Mouse (Mus musculus): ENCODE measurements around the gene Atp6v0d1.

The Atp6v0d1 gene

DNA sequence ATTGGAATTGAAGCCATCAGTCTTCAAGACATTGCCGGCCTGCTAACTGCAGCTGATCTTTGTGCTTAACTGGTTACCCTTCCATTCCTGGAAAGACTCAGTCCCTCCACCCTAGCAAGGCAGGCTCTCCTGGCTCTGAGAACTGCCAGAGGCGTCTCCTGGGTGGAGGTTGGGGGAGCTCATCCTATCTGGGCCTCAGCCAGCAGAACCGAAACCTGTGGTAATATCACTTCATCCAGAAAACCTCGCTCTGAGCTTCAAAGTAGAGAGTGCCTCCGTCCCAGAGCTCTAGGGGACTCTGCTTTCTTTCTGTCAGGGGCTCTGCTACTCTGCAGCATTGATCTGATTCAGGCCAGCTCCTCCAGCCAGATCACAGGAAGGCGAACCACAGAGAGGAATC lies 58.9 kb downstream of the Atp6v0d1 start:
- DNase-seq (ENCODE audit: low spot score in 2 of 2): no peak

DNA sequence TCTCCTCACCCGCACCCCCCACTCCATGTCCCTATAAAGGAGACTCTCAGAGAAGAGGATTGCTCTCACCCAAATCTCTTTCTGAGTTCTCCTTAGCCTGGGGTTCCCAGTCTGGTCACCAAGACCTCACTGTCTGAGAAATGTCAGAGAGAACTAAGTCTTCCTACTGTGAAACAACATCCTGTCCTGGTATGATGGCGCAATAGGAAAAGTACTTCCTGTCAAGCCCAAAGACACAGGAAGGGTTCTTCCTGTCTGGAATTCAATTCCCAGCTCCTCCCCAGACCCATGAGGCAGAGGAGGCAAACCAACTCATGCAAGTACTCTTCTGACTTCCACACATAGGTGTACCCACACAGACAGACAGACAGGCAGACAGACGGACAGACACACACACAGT lies 61.2 kb downstream of the Atp6v0d1 start:
- DNase-seq (ENCODE audit: low spot score in 2 of 2): no peak

DNA sequence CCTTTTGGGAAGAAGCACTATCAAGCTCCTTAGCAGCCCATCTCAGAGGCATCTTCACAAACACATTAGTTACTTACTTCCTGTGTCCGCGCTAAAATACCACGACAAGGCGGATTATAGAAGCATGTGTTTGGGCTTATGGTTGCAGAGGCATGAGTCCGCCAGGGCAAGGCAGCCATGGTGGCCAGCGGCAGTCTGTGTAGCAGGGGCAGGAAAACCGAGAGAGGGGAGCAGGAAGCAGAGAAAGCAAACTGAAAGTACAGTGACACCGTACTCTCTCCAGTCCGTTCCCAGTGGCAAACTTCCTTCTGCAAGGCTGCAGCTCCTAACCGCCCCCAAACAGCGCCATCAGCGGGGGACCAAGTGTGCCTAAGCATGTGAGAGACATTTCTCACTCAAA lies 66.1 kb downstream of the Atp6v0d1 start:
- DNase-seq (ENCODE audit: low spot score in 2 of 2): no peak

DNA sequence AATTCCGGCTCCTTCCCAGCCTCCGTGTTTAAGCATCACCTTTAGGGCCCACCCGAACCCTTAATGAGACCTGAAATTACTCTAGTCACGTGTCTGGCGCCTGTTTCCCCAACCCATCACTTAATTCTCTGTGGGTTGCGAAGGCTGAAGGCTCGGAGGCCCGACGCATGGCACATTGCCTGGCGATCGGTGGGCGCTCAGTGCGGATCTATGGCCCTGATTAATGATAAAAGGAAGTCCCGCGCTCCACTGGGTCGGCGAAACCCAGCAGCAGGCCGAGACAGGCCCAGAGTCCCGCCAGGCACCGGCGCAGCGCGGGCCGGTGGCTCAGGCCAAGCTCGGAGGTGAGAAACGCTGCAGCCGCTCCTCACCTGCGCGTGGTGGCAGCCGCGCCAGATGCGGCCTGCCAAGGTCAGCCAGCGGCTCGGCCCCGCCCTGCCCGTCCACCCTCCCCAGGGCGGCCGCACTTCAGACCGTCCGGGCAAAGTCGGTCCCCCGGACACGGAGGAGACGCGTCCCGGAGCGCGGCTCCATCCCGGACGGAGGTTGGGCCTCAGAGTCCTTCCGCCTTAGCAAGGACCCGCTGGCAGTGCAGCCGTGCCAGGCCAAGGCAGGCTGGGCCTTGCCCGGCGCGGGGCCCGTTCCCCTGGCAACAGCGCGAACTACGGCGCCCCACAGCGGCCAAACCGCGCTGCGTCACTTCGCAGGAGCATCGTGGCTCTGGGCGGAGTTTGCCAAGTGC lies 69.2 kb downstream of the Atp6v0d1 start, which contains the start of gene Zdhhc1:
Gene Zdhhc1, minus strand, starts transcription at position 464 of the 742 bp plus-strand sequence.
- DNase-seq (ENCODE audit: low spot score in 2 of 2): peak; percentile 74 to 79

DNA sequence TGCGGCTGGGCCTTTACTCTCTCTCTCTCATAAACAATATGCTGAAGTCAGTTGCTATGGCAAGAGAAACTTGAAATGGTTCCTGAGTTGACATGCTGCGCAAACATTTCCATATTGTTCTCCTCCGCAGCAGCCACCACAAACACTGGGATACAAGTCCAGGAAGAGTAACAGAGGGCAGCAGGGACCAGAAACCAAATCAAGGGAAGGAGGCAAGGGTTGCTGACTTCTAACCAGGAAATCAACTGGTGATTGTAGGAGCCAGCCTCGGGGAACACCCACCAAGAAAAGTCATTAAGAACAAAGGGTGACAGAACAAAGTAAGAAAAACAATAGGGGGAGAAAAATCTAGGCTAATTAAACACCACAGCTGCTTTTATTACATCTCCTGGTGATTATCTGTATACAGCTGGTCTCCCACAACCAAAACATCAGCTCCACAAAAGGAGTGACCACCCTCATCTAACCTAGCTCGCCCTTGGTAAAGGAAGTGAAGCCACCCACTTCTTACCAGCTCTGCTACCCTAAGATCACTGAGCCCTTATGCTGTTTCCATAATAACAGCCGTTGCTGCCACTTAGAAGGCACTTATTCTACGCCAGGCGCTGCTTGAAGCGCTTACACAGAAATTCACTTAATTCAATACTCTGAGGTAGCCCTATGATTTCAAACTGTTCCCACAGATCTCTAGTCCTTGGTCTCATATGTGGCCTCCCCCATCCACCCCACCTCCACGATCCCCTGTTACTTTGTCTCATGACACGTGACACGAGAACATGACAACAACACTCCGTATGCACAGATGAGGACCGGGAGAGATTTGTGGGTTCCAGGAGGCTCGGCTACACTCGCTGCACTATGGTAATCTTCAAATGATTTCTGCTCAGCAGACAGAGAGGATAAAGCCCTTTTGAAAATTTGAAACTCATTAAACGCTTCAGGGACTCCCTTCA lies 70.2 kb downstream of the Atp6v0d1 start:
- DNase-seq (ENCODE audit: low spot score in 2 of 2): no peak

DNA sequence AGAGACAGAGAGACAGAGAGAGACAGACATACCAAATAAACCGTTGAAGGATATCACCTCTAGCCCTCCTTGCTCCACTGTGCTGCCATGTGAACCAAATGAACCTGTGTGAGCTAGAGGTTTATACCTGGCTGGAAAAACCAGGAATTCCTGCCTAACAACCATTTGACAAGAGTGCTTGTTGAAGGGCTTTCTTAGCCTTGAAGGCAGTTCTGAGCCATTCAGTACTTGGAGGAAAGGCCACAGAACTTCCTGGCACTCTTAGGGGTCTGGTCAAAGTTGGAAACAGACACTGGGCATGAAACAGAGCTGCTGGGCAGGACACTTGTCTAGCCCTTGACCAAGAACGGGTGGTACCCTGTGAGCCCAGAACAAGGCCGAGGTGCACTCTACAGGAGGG lies 71.3 kb downstream of the Atp6v0d1 start:
- no peak for DNase-seq (ENCODE audit: low spot score in 2 of 2)

DNA sequence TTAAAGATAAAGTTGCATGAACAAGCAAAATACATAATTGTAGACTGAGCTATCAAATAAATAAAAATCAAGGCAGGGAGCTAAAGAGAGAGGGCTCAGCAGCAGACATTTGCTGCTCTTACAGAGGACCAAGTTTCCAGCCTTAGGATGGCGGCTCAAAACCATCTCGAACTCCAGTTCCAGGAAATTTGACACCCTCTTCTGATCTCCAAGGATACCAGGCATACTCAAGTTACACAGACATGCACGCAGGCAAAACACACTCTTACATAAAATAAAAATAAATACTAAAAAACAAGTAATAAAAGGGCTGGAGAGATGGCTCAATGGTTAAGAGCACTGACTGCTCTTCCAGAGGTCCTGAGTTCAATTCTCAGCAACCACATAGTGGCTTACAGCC lies 72.4 kb downstream of the Atp6v0d1 start:
- DNase-seq (ENCODE audit: low spot score in 2 of 2): no peak

DNA sequence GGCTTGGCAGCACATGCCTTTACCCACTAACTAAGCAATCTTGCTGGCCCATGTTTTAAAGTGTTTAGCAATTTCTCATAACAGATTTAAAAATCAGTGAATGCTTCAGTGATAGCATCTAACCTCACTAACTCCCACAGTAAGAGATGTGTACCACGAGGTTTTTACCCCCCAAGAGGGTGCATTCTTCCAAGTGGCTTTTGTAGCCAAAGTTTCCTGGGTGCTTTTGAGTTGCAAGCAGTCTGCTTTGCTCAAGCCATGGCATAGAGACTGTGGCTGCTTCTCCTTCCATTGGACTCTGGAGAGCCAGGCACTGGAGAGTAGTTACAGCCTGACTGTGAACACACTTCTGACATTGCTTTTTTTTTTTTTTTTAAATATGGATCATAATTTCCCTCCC lies 76.6 kb downstream of the Atp6v0d1 start:
- no peak for DNase-seq (ENCODE audit: low spot score in 2 of 2)

DNA sequence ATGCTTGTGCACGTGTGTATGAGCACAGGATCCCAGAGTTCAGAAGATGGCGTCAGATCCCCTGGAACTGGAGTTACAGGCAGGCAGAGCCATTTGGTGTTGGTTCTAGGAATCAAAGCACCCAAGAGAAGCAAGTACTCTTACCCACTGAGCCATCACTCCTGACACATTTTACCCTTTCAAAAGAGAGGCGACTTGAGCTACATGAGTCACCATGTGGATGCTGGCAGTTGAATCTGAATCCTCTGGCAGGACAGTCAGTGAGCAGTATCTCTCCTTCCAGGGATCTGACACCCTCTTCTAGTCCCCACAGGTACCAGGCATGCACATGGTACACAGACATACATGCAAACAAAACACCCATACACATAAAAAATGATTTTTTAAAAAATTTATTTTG lies 77.8 kb downstream of the Atp6v0d1 start:
- DNase-seq (ENCODE audit: low spot score in 2 of 2): no peak

DNA sequence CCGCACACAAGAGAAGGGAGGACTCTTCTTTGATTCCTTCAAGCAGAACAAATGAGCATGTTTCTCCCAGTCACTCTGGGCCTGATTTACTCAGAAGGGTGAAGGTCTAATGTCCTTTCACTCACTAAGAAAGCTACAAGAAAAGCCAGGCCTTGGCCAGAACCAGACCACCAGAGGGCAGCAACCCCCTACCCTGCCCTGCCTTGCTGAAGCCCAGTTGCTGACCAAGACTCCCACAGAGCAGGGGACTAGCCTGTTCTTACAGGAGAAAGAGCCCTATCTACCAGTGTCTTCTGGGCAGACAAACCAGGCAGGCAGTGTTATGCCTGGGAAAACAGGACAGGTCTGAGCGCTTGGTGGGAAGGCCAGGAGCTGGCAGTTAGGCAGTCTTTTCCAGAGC lies 81.5 kb downstream of the Atp6v0d1 start:
- DNase-seq (ENCODE audit: low spot score in 2 of 2): no peak

DNA sequence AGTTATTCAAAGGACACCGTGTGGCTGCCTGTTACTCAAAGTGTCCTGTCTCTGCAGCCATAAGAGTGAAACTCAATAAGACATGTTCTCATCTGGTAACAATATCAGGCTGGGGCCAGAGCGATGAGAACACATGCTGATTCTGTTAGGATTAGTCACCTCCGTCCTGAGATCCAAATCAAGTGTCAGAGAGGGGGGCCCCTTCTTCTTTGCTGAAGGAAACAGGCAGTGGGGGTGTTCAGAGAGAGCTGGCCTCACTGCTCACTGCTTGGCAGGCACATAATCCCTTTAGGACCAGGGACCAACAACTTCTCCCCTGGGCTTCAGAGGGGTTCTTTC lies 81.8 kb downstream of the Atp6v0d1 start:
- no peak for DNase-seq (ENCODE audit: low spot score in 2 of 2)

DNA sequence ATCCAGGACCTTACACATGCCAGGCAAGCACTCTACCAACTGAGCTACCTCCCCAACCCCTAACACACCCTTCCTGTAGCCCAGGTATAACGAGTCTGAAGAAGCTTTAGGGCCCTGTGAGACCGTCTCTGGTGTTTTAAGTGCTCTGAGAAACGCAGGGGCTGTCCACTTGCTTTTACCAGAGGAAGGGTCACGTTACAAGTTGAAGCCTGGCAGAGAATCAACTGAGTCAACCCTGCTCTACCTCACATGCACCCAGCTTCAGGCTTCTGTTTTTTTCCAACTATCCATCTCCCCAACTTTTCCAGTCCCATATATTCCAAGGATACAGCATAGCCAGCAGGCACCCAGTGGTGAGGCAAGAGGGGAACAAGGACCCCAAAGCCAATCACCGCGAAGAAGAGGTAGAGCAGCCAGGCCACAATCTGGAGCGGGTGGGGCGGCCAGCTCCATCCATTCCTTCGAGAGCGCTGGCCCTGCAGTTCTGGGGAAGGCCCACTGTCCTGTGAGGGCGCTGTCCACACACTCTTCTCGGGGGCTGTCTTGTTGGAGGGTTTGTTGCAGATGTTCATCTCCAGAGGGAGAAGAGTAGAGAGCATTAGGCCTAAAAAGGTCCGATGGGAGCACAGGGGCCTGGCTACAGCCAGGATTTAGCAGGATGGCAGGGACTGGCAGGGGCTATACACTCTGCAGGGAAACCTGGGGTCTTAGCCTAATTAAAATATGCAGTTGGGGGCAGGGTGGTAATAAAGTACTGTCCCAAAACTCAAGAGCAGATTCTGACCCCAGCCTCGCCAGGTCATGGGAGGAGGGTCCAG lies 82.4 kb downstream of the Atp6v0d1 start:
- DNase-seq (ENCODE audit: low spot score in 2 of 2): no peak

DNA sequence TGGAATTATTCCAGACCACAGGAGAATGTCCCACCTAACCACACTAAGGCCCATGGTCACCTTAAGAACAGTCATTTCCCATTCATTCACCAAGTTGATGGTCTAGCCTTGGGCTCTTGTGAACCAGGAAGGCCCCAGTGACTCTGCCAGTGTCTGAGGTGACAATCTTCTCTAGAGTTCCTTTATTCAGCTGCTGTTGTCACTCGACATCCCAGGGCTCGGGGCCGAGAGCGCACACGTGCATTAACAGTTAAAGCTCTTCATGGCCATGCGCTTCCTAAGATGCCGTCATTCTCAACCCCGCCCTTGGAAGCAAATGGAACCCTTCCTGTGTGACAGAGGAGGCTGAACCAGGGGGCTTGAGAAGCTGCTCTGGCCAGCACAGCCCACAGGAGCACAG lies 83.7 kb downstream of the Atp6v0d1 start:
- DNase-seq (ENCODE audit: low spot score in 2 of 2): no peak

DNA sequence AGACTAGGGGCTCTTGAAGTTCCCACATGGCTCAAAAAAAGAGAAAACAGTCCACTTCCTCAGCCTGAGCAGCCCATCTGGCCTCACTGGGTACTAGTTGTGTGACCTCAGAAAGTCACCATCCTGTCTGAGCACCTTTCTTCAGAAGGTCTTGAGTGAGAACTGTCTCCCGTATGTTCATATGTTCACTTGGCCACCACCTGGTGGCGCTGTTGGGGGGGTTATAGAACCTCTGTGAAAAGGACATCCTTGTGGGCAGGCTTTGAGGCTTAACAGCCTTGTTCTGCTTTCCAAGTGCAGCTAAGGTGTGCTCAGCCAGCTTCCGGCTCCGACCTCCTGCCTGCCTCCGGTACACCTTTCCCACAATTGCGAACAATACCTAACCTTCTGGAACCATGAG lies 84.4 kb downstream of the Atp6v0d1 start:
- DNase-seq (ENCODE audit: low spot score in 2 of 2): no peak

DNA sequence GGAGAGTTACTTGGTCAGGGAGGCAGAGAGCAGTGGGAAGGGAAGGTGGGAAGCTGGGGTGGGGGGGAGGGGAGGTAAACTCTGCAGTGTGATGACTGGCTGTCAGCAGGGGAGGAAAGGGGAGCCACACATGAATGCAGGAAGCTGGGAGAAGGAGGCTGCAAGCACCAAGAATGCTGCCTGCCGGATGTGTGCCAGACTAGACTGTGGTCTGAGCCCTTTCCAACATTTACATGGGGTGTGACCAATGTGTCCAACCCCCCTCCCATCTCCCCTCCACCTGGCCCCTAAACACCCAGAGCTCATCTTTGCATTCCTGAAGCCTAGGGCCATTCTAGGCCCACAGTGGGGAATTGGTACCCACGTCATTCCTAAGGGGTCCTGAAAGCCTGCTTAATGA lies 84.8 kb downstream of the Atp6v0d1 start:
- no peak for DNase-seq (ENCODE audit: low spot score in 2 of 2)

DNA sequence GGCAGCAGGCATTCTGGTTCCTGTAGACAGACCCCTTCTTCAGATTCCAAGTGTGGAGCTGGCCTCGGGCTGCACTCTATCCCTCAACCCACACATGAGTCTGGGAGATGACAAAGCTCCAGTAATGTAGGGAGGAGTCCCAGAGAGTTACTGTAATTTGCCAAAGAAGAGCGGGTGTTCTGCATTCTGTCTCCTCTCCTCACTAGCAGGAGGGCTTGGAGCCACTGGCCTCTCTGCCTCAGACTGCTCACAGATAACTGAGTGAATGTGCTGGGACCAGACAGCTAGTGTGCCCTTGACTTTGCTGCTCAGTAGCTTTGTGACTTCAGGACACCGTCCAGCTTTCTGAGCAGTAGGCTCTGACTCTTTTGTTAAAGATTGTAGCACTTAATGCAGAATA lies 88.1 kb downstream of the Atp6v0d1 start:
- no peak for DNase-seq (ENCODE audit: low spot score in 2 of 2)

DNA sequence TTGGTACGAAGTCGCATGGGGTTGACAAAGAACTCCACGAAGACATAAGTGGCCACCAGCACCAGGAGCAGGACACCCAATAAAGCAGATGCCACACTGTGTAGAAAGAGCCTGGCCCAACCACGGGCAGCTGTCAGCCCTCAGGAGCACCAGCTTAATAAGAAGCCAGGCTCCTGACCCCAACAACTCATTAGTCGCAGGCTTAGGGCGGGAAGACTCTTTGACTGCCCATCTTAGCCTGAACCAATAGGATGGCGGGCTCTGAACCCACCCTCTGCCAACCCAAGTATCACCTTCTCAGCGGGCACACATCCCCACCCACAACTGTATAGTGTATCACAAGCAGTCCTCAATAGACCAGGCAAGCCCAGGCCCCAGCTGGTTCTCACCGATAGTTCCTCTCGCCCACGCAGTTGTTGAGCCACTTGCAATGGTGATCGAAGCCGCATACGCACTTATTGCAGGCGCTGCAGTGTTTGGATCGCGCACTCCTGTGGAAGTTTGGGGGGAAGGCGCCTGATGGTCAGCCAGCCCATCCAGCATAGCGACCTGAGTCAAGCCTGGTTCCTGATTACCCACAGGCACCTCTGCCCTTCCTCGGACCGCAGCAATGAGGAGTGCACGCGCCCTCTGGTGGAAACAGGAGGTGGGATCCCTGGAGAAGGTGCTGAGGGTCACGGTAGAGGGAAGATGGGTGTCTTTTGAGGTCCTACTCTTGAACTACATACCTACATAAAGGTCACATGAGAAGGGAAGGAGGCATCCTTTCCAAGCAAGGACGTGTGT lies 89.0 kb downstream of the Atp6v0d1 start:
- no peak for DNase-seq (ENCODE audit: low spot score in 2 of 2)

DNA sequence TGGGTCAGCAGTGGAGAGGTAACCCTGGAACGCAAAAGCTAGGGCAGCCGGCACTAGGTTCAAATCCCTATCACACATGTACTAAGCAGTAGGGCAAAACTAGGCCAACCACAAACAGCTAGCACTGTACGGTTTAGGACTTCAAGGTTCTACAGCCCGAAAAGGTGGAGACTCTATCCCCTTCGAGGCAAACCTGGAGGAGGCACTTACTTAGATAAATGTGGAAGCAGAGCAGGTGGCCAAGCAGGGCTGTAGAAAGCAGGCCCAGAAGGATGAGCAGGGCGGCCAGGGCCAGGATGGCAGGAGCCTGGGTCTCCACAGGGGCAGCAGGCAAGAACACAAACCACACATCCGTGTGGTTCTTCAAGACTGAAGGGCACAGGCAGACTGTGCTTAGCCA lies 89.7 kb downstream of the Atp6v0d1 start:
- DNase-seq (ENCODE audit: low spot score in 2 of 2): no peak

DNA sequence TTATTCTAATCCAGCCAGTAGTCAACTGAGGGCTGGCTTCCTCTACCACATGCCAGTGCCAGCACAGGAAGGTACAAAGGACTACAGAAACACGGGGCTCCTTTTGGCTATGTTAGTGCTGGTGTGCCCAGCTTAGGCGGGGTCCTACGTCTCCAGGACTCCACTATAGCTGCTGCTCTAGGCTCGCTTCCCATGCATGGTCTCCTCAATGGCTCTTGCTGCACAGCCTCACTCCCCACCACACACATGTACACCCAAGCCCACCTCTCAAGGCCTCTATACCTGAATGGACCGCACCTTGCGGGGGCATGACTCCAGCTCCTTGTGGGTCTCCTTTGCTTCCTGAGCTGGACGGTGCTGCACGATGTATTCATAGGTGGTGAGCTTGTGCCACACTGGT lies 90.1 kb downstream of the Atp6v0d1 start:
- DNase-seq (ENCODE audit: low spot score in 2 of 2): no peak

DNA sequence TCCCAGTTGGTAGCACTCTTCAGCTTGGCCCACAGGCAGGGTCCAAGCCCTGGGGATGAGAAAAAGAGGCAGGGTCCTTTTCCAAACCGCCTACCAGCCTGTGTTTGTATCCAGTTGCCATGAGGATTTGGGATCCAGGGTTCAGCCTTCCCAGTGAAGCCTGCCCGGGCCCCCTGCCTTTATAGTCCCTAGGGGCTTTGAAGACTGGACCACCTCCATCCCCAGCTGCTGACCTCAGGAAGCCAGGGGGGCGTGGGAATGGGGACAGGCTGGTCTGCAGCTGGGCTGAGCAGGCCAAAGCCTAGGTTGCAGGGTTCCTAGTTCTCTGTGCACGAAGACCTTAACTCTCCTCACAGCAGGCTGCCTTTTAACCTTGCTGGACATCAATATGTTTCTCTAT lies 90.6 kb downstream of the Atp6v0d1 start:
- no peak for DNase-seq (ENCODE audit: low spot score in 2 of 2)

DNA sequence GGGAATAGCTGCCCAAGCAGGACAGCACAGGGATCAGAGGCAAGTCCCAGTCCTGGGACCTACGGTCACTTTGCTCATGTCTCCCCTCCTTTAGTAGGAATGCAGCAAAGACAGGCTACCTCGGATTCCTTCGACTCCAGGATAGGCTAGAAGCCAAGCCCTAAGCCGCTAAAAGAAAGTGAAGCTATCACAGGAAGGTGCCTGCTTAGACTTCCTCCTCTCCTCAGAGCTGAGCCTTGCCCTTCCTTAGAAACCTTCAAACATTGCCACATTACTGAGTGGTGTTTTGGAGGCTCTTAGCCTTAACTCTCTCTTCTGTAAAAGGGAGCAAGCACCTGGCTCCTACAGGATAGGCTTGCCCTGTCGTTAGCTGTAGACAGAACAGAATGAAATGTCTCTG lies 91.2 kb downstream of the Atp6v0d1 start:
- DNase-seq (ENCODE audit: low spot score in 2 of 2): no peak
